Mouse (Mus musculus) spleen, postnatal 10 days (tissue): ENCODE measurements around the gene Mrps23.

Experiments used
- DNase-seq, 2 experiments: peaks; one replicate each; pipeline ENCODE4 v3.0.0; 2021 to 2022; ENCODE audit warnings: low spot score in 2 of 2

The Mrps23 gene

GRCm38 (mm10) chr11:88207697-88208096, 3.5 kb downstream of the Mrps23 start:
- DNase-seq, result no peak

DNA sequence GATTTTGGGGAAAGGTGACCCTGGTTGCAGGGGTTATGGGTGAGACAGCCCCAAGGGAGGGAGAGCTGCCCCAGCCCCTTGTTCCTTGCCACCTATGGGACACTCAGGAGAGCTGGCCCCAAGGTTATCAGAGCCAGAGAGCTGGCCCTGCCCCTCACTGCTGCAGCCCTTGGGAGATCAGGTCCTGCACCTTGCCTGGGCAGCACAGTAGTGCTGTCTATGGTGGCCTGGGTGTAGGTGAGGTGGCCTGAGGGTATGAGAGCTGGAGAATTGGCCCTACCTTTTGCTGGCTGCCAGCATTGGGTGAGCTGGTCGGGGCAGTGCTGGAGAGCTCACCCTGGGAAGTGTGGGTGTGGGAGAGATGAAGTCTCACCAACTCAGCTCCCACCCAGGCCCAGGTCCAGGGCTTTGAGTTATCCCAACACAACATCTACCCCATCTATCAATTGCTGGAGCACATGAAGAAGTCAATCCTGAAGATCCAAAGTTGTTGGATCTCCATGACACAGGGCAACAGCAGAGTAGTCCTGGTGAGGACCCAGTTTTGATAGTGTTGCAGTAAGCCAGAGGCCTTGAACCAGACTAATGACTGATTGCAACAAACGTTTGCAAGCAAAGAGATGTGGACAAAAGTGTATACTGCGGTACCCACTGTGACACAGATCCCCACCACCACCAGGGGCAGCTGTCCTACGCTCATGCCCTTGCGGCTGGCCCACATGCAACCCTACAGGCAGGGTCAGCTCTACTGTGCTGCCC, 7.8 kb downstream of the Mrps23 start:
- DNase-seq, result no peak

GRCm38 (mm10) chr11:88213757-88214156, 9.6 kb downstream of the Mrps23 start:
- no peak for DNase-seq

DNA sequence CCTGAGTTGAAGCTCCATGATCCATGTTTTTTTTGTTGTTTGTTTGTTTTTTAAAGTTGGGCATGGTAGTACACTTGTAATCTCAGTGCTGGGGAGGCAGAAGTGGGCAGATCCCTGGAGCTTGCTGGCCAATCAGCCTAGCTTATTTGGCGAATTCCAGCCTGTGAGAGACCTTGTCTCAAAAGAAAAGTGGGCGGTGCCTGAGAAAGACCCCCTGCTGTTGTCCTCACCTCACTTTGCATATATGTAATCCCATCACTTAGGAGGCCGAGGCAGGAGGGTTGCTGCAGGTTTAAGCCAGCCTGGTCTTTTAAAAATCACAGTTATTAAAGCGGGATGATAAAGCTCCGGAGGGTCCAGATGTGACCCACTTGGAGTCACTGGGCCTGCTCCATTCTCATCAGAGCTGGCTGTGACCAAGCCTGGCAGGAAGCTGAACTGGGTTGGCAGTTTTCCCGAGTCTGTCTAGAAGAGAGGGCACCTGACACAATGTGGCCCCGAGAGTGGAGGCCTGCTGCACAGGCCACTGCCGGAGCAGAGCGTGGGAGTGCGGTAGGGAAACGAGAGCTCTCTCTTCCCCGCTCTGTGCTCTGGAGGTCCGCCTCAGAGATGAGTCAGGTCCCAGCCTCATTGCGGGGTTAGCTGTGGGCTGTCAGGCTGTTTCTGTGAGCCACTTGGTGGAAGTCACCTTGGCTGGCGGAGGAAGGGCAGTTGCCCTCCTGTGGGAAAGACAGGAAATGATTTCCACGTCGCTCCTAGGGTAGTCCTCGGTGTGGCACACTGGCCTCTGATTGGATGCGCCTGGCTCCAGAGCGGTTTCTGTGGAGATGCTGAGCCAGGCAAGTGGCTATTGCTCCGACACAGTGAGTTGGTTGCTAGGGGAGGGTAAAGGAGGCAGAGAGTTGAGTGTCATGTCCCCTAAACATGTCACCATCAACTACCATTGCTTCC, 11.0 kb downstream of the Mrps23 start:
- no peak for DNase-seq

DNA sequence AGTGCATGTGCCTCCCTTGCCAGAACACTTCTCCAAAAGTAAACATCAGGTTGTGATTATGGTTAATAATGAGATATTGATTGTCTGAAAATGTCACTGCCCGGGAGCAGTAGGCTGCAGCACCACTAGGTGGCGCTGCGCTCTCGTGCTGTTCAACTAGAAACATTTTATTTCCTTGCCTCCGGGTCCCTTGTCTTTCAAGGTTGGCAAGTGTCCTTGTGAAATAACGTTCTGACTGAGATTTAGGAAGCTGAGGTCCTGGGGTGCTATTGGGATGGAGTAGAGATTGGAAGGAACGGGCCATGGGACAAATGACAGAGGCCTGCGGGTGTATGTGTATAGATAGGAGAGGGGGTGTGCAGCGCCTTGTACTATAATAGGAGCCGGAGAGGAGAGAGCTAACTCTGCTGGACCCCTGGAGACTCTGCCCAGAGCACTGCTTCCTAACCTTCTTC, 12.1 kb downstream of the Mrps23 start:
- peak in 1 of 2 experiments; percentile 70 for DNase-seq

DNA sequence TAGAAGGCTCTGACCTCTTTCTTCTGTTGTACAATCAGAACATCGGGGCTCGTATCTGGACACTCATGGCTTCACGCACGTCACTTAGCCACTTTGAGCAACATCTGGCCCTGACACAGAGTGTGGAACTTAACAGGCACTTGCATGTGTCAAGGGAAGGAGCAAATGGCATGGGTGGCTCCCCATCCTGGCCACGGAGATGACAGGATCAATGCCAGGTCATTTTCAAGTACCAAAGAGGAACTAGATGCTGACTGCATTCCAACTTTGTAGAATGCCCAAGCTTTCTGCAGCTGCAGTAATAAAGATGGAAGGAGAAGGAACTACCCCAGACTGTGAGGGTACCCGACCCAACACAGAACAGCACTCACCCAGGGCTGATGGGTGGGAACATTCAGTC, 14.0 kb downstream of the Mrps23 start:
- no peak for DNase-seq

GRCm38 (mm10) chr11:88218586-88218985, 14.4 kb downstream of the Mrps23 start:
- DNase-seq, result no peak

- no peak for DNase-seq
Measured at GRCm38 (mm10) chr11:88221929-88222475, 17.8 kb downstream of the Mrps23 start.

DNA sequence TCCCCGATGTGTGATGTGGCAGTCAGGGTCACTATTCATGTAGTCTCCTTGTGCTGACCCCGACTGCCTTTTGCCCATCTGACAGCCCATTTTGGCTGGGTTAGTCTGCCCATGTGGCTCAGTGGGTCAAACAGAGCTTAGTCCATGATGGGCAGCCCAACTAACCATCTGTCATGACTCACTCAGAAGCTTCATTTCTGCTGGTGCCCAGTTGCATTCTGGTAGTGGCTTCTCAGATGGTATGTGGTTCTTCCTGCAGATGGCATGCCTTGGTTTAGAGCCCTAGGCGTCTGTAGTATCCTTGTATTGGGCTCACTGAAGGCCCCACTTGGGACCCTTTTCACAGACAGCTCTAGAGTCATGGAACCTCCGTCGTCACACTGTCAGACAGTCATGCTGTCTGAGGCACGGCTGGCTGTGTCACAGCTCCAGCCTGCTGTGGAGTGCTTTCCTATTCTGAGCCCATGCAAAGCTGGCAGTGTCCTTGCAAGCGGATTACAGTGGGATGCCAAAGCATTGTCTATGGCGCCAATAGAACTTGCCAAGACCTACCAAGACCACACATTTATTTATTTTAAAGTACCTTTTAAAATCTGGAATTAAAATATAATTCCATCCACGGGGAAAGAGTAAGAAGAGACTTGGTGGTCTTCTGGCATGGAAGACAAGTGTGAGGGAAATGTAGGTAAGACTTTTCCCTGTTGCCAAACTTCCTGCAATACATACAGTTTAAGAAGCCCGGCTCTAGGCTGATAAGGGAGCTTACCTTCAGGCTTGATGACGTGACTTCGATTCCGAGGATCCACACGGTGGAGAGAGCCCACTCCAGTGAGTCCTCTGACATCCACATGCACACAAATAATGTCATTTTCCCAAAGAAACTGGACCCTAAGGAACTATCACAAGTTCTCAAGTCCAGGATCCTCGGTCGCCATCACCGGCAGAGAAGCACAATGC, 23.1 kb downstream of the Mrps23 start:
- DNase-seq, result no peak

DNA sequence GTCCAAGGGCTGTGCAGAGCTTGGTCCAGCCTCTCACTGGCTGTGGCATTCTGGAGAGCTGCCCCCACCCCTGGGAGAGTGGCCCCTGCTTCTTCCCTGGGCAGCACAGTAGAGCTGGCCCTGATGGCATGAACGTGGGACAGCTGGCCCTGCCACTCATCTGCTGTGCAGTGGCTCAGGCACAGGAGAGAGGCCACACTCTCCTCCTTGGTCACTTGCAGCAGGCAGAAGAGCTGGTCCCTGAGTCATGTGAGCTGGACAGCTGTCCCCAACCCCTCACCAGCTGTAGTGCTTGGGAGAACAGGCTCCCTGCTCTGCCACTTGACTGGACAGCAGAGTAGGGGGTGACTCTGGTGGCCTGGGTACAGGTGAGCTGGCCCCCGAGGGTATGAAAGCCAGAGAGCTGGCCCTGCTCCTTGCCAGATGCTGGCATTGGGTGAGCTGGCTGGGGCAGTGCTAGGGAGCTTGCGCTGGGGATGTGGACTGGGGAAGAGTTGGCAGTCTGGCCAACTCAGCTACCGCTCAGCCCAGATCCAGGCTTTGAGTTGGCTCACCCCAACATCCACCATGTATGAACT, 27.1 kb downstream of the Mrps23 start:
- DNase-seq, result no peak

GRCm38 (mm10) chr11:88233528-88234427, 29.6 kb downstream of the Mrps23 start:
- DNase-seq, result peak in 1 of 2 experiments; percentile 42

DNA sequence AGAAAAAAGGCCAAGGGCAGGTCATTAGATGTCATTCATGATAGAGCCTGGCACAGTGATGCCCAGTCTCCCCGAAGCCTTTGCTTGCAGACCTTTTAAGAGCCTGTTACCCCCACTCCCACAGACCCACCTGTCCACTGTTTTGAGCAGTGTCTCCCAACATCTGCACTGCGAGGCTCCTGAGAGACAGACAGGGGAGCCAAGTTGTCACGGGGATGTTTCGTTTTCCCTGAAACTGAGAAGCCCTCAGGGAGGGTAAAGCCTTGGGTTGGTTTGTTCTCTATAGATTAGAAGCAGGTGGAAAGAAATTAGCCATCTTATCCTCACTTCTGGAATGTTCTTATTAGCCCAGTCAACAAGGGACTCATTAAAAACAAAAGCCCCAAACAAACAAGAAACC, 30.6 kb downstream of the Mrps23 start:
- no peak for DNase-seq

- DNase-seq, result peak in 1 of 2 experiments; percentile 30
Measured at GRCm38 (mm10) chr11:88235221-88236203, 31.3 kb downstream of the Mrps23 start.

DNA sequence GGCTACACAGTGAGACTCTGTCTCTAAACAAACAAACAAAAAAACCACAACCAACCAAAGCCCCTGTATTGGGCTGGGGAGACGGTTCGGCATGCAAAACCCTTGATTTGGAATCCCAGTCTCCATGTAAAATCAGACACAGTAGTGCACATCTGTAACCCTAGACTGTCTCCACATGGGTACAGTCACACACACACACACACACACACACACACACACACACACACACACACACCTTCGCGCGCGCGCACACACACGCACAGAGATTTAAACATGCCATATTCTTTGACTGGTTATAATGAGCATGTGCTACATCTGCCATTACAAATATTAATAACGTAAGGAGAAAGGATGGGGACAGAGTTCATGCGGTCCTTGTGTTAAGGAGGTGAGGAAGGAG, 36.1 kb downstream of the Mrps23 start:
- no peak for DNase-seq

- no peak for DNase-seq
Measured at GRCm38 (mm10) chr11:88240736-88241353, 36.7 kb downstream of the Mrps23 start.

DNA sequence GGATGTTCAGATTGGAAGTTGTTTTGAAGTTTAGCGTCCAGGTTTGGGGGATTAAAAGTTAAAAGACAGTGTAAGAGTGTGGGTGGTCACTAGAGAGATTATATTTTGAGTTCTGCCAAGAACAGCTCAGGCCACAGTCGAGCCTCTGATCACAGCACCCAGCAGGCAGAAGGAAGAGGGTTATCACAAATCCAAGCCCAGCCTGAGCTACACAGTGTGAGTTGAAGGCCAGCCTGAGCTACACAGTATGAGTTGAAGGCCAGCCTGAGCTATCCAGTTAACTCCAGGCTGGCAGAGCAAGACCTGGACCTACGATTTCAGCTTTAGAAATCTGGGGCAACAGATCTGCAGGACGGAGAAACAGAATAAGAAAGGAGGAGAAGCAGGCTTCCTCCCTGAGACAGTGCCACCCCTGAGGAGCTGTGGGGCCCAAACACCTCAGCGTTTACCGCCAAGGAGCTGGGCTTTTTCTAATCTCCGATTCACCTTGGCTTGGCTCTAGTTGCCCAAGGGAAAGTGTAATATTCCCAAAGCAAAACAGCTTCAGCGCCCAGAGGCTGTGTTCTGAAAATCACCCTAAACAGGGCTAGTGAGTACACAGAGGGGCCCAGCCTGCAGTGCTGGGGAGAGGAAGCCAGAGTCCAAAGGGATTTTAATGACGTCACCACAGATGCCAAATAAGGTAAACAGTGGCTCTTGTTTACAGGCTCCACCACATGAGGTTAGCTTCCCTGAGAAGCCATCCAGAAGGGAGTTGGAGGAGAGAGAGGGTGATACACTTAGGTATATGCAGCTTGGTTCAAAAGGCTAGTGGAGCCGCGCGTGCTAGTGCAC, 37.5 kb downstream of the Mrps23 start:
- DNase-seq, result no peak

DNA sequence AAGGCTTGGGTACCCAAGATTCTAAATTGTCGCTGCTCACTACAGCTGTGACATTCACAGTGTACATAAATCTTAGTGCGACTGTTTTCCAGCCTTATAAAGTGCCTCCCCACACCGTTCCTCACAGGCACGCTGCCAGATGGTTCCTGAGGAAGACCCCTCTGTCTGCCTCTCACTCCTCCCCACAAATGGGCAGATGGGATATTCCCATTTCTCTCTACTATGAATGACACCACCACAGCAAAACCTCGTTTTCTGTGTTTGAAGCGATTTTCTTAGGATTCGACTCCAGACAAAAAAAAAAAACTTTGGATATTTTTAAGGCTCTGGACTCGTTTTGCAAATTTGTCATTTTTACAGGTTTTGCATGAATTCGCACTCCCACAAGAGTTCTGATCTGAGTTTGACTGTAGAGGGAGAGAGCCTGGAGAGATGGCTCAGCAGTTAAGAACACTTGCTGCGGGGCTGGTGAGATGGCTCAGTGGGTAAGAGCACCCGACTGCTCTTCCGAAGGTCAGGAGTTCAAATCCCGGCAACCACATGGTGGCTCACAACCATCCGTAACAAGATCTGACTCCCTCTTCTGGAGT, 41.5 kb downstream of the Mrps23 start:
- DNase-seq, result no peak
